Mouse (Mus musculus) heart, embryonic 12.5 days (tissue): ENCODE results near the gene Man2b2. TPM values are rescaled to one million over a fixed set of nuclear protein-coding genes. Genes with fewer than 3 reads are reported as not detected.

Experiments used
- ATAC-seq: fragments of 200-750 bp; cut with Nextera tagmentation; 2 replicates; pipeline ENCODE4 v1.8.0; 2017; ENCODE audit warnings: moderate TSS enrichment, moderate library complexity; ENCODE audit not compliant: insufficient number of reproducible peaks, low FRiP score
- H3K27ac ChIP-seq: fragments of 300-500 bp; sonication (generic); 2 replicates; pipeline ENCODE4 v1.5.1; 2016; ENCODE audit warnings: mild to moderate bottlenecking, moderate library complexity; ENCODE audit not compliant: poor library complexity, severe bottlenecking
- H3K27me3 ChIP-seq: fragments of 300-500 bp; sonication (generic); replicated peaks from 2 replicates; pipeline ENCODE4 v1.6.1; 2016; ENCODE audit warnings: mild to moderate bottlenecking, moderate library complexity
- H3K36me3 ChIP-seq: fragments of 300-500 bp; sonication (generic); 2 replicates; pipeline ENCODE4 v1.6.1; 2016; ENCODE audit warnings: mild to moderate bottlenecking, moderate library complexity
- H3K4me1 ChIP-seq: fragments of 300-500 bp; sonication (generic); replicated peaks from 2 replicates; pipeline ENCODE4 v1.6.1; 2016; ENCODE audit warnings: mild to moderate bottlenecking
- H3K4me2 ChIP-seq: fragments of 300-500 bp; sonication (generic); 2 replicates; pipeline ENCODE4 v1.6.1; 2016; ENCODE audit warnings: mild to moderate bottlenecking, moderate library complexity
- H3K4me3 ChIP-seq: fragments of 300-500 bp; sonication (generic); 2 replicates; pipeline ENCODE4 v1.5.1; 2016; ENCODE audit warnings: mild to moderate bottlenecking
- H3K9ac ChIP-seq: fragments of 300-500 bp; sonication (generic); 2 replicates; pipeline ENCODE4 v1.6.1; 2016; ENCODE audit warnings: mild to moderate bottlenecking, moderate library complexity
- H3K9me3 ChIP-seq: fragments of 300-500 bp; sonication (generic); replicated peaks from 2 replicates; pipeline ENCODE4 v1.6.1; 2016; ENCODE audit warnings: mild to moderate bottlenecking, moderate library complexity
- WGBS: fragments of 180-500 bp; shearing (Covaris S2); methylation state at CpG from one replicate; pipeline ENCODE4 v1.1.7; 2016; 5-methylcytosine and 5-hydroxymethylcytosine counted together
- polyA plus RNA-seq: library from polyadenylated mRNA; unstranded; fragments of >200 nt; fragmentation: Nextera tagmentation; extraction: Ambion mirVana; gene quantifications from 2 replicates; pipeline ENCODE4 v1.2.1, GENCODE M21; 2016

The Man2b2 gene
- polyA plus RNA-seq, 1 experiment from 2014 or later = 19.7 TPM

DNA sequence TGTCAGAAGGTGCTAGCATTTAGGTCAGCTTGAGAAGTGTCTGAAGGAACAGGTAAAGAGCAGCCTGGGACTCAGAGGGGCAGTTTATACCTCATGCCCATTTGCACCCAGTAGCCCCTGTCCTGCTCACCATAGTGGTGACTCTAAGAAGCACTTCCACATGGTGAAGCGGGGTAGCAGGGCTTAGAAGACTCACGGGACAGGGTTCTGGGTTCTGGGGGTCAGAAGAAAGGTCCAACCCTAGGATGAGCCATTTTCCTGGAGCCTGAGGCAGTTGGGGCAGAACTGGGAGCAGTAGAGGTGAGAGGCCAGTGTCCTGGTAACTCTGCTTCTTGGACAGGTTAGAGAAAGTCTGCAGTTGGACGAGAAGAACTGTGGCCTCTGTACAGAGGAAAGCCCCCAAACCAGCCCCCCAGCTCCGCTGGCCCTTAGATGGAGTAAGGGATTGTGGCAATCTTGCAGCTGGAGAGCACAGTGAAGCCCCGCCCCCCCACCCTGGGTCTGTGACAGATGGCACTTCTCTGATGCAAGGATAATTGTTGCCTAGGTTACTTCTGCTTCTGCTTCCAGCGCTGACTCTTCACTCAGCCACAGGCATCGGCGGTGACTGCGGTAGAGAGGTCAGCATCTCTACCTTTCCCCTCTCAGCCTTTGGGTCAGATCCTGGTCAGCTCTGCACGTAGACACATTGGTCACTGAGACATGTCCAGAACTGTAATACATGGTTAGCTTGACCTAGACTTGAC lies 63.3 kb downstream of the Man2b2 start:
- Histone ChIP-seq H3K9ac (no peak overlapping the region), H3K36me3 (no peaks in the 10 kb centered on the region), H3K4me2 (no peak overlapping the region), H3K27ac (no peak overlapping the region), H3K27me3 (peaks cover 8% of the 10 kb centered on the region; the same call in 1 of the 2 replicates), H3K9me3 (no peaks in the 10 kb centered on the region), H3K4me1 (peaks cover 10% of the 10 kb centered on the region; the same call in 1 of the 2 replicates), H3K4me3 (no peak overlapping the region)
- no peak for ATAC-seq
- WGBS = 31% methylated on average over 10 of the region's 10 CpGs

DNA sequence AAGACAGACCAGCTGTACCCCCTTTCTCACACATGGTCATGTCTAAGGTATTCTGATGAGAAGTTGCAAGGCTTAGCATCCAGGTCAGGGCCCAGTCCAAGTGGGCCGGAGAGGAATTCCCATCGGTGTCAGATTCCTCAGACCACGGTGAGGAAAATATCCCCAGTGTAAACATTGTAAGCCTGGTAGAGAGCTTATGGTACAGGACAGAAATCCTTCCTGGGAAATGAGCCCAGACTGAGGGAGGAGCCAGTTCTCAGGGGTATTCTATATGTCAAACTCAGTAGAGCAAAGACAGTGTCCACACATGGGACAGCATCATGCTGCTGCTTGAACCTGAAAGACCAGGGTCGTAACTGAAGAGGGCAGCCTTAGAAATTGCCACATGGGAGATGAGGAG lies 70.6 kb downstream of the Man2b2 start:
- H3K9ac ChIP-seq = no peak overlapping the region

DNA sequence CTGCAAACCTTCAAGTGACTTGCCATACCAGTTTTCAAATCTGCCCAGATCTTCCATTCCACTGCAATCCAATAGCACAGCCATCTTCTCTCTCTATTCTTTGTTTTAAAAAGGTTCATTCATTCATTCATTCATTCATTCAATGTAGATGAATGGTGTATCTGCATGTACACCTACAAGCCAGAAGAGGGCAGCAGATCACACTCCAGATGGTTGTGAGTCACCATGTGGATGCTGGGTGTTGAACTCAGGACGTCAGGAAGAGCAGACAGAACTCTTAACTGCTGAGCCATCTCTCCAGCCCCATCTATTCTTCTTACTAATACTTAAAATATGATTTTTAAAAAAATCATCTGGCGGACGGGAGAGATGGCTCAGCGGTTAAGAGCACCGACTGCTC lies 73.4 kb downstream of the Man2b2 start:
- Histone ChIP-seq H3K27me3 (peaks cover 5% of the 10 kb centered on the region), H3K4me3 (no peak overlapping the region), H3K36me3 (no peaks in the 10 kb centered on the region), H3K9ac (no peak overlapping the region), H3K9me3 (no peaks in the 10 kb centered on the region), H3K27ac (no peak overlapping the region), H3K4me2 (no peak overlapping the region), H3K4me1 (no peaks in the 10 kb centered on the region)
- WGBS = 68% methylated on average over 5 of the region's 5 CpGs
- no peak for ATAC-seq

More for the DNA sequence above, 70.6 kb downstream of the Man2b2 start:
- Histone ChIP-seq H3K4me2 (no peak overlapping the region), H3K4me3 (no peak overlapping the region), H3K9me3 (no peaks in the 10 kb centered on the region), H3K4me1 (peaks cover 10% of the 10 kb centered on the region; the same call in 1 of the 2 replicates), H3K27me3 (peaks cover 9% of the 10 kb centered on the region), H3K27ac (no peak overlapping the region), H3K36me3 (no peaks in the 10 kb centered on the region)
- ATAC-seq = no peak
- 62% methylated on average over 4 of the region's 4 CpGs for WGBS

Other genes with a start within 250 kb of the Man2b2 start
- 20.0 and 22.3 TPM in 2 replicates for gene Tbc1d14, start 237.4 kb downstream of the Man2b2 start, polyA plus RNA-seq
- gene D5Ertd579e, start 134.6 kb downstream of the Man2b2 start, polyA plus RNA-seq = 35.1 and 37.2 TPM in 2 replicates
- 21.0 and 21.3 TPM in 2 replicates for gene Bloc1s4, start 82.0 kb downstream of the Man2b2 start, polyA plus RNA-seq
- 426 and 435 TPM in 2 replicates for gene Mrfap1, start 33.9 kb downstream of the Man2b2 start, polyA plus RNA-seq
- gene Ppp2r2c, start 37.9 kb upstream of the Man2b2 start, polyA plus RNA-seq = 0.04 and 0.14 TPM in 2 replicates
- 32.0 and 32.7 TPM in 2 replicates for gene Wfs1, start 158.6 kb upstream of the Man2b2 start, polyA plus RNA-seq